Mouse (Mus musculus): Measurements from ENCODE around the gene Dnajc16.

The Dnajc16 gene

GRCm38 (mm10) chr4:141763476-141763875 is 27.3 kb downstream of the Dnajc16 start:
- no peak for DNase-seq (ENCODE audit: low read depth, low spot score)

- DNase-seq (ENCODE audit: low read depth, low spot score), result no peak
These were observed 28.6 kb downstream of the Dnajc16 start for GRCm38 (mm10) chr4:141762102-141762598.

DNA sequence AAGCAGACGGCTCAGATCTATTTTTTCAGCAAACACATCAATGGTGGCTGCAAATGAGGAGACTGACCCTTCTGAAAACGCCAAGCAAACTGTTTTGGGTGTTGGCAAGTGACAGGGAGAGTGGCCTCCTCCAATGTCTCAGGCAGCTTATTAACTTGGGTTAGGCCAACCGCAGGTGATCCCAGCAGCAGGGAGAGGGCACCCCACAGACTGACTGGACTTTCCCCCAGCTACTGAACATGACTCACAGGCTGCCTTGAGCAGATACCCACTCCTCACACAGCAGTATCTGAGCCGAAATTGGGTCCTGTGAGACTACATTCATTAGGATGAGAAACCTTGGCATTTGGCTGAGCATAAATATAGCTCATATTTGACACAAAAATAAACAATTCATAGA is 29.8 kb downstream of the Dnajc16 start:
- DNase-seq (ENCODE audit: low read depth, low spot score), result no peak

- no peak for DNase-seq (ENCODE audit: low read depth, low spot score)
These were observed 31.7 kb downstream of the Dnajc16 start for GRCm38 (mm10) chr4:141758874-141759542.

DNA sequence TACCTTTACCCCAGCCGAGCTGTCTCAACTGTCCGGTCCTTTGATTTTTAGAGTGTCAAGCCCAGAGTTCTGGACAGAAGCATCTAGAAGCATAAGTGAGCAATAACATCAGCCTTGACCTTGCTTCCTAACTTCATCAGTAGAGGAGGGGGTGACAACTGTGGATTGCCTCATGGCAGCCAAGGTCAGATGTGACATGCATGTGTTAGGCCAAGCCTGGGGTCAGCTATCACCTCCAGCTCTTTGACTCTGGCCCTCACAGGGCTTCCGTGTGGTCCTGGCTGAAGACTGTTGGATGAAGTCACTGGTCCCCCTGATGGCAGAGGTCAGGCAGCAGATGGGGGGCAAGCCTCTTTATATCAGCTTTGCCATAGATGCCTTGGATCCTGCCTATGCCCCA is 33.6 kb downstream of the Dnajc16 start:
- no peak for DNase-seq (ENCODE audit: low read depth, low spot score)

- no peak for DNase-seq (ENCODE audit: low read depth, low spot score)
These were observed 35.3 kb downstream of the Dnajc16 start for GRCm38 (mm10) chr4:141755375-141755930.

GRCm38 (mm10) chr4:141752076-141752421 is 38.7 kb downstream of the Dnajc16 start:
- DNase-seq (ENCODE audit: low read depth, low spot score), result no peak

GRCm38 (mm10) chr4:141751419-141752075 is 39.2 kb downstream of the Dnajc16 start:
- no peak for DNase-seq (ENCODE audit: low read depth, low spot score)

DNA sequence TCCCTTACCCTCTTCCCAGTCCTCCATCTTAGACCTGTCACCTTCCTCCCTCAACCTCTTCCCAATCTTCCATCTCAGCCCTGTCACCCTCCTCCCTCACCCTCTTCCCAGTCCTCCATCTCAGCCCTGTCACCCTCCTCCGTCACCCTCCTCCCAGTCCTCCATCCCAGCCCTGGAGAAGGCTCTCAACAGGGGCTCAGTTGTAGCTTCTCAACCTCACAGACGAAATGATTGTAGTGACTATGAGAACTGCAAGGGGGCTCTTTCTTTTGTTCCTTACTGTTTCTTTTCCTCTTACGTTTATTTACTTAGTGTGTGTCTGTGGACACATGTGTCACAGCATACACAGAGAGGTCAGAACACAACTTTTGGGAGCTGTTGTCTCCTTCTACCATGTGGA is 39.9 kb downstream of the Dnajc16 start:
- DNase-seq (ENCODE audit: low read depth, low spot score), result no peak

DNA sequence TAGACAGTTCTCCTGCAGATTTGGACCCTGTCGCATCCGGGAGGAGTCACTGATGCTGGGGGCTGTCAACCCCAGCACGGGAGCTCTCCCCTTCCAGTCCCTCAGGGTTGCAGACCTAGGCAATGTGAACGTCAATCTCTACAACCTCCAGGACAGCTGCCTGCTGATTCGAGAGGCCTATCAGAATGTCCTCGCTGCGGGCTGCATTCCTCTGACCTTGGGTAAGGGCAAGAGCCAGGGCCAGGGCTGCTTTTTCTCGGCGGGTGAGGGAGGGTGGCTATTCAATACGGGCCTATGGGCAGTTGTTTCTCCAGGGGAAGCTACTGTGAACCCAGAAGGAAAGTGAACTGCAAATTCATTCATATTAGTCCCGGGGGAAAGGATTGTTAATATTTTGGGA is 41.2 kb downstream of the Dnajc16 start:
- DNase-seq (ENCODE audit: low read depth, low spot score), result no peak

- no peak for DNase-seq (ENCODE audit: low read depth, low spot score)
These were observed 44.0 kb downstream of the Dnajc16 start, which contains the start of gene Agmat for GRCm38 (mm10) chr4:141746578-141747346. TSS of gene Agmat (plus strand) at chr4:141746672.

DNA sequence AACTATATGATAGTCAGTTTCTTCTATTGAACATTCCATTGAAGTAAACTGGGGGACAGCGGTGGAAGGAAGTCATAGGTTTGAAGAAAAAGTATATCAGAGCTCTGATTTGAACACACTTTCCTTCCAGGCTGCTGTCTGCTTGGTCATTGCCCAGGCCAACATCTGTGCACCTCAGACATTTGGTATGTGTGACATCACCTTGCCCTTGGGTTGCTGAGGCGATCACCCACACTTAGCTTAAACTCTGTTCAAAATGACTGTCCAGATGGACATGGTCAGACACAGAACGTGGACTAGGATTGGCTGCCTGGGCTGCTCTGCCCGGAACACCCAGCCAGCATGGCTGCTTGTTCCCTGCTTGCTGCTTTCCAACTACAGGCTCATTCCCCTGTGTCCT is 48.4 kb downstream of the Dnajc16 start:
- no peak for DNase-seq (ENCODE audit: low read depth, low spot score)

GRCm38 (mm10) chr4:141741856-141742255 is 48.9 kb downstream of the Dnajc16 start:
- no peak for DNase-seq (ENCODE audit: low read depth, low spot score)

DNA sequence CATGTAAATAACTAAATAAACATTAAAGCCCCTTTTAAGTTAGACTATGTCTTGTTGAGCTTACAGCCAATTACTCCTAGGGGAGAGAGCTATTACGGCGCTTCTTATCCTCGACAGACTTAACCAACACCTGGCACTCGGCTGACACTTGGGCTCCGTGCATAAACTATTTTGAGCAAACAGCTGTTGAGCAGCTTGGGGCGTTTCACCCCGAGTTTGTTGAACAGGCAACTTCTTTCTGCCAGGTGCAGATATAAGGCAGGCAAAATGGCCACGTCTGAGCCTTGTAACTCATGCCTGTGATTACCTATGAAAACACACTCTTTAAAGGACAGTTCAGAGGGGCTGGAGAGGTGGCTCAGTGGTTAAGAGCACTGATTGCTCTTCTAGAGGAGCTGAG is 52.7 kb downstream of the Dnajc16 start:
- DNase-seq (ENCODE audit: low read depth, low spot score), result no peak

- no peak for DNase-seq (ENCODE audit: low read depth, low spot score)
These were observed 53.9 kb downstream of the Dnajc16 start for GRCm38 (mm10) chr4:141736856-141737255.

DNA sequence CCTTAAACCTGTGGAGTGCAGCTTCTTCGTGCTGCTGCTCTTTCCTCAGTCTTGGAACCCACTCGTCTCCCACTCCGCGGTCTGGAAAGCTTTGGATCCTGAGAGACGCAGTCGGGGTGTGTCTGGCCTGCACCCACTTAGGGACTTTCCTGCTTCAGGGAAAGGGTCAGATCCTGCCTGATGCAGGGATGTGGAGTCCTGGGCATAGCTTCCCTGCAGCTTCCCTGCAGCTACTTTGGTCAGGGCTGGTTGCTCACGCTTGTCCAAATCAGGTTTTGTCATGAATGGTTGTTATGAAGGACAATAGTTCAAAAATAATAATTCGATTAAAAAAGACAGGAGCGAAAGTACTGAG is 55.5 kb downstream of the Dnajc16 start:
- no peak for DNase-seq (ENCODE audit: low read depth, low spot score)

- peak; percentile 86 for DNase-seq (ENCODE audit: low read depth, low spot score)
These were observed 56.1 kb downstream of the Dnajc16 start for GRCm38 (mm10) chr4:141734446-141735205.

DNA sequence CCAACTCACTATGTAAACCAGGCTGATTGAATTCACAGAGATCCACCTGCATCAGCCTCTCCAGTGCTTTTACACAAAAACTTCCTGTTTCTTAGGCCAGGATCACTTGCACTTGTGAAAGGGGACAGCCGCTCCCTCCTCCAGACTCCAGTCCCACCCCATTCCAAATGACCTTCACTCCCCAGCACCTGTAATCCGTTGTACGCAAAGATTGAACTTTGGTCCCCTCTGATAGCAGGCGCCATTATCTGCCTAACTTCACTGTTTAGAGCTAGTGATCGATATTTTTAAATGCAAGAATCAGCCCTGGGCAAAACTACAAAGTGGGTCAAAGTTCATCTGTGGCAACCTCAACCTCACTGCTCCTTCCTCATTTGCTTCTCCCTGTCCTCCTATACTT is 59.0 kb downstream of the Dnajc16 start:
- no peak for DNase-seq (ENCODE audit: low read depth, low spot score)

DNA sequence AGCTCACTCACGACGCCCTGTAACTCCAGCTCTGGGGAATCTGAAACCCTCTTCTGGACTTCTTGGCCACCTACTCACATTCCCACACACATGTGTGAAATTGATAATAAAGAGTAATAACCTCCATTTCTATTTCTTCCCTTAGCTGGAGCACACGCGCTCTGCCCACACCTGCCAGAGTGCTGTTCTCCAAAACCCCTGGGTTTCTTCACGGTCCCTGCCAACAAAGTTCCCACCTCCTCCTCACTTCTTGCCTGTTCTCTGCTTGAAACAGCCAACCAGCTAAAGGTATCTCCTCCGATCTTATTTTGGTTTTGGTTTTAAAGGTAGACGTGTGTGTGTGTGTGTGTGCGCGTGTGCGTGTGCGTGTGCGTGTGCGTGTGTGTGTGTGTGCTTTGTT is 60.3 kb downstream of the Dnajc16 start:
- DNase-seq (ENCODE audit: low read depth, low spot score), result no peak

- no peak for DNase-seq (ENCODE audit: low read depth, low spot score)
These were observed 61.5 kb downstream of the Dnajc16 start for GRCm38 (mm10) chr4:141729266-141729665.

GRCm38 (mm10) chr4:141725738-141726137 is 65.0 kb downstream of the Dnajc16 start:
- DNase-seq (ENCODE audit: low read depth, low spot score), result no peak

GRCm38 (mm10) chr4:141725277-141725676 is 65.5 kb downstream of the Dnajc16 start:
- DNase-seq (ENCODE audit: low read depth, low spot score), result no peak

Measured in brain, embryonic 18.5 days (tissue).